Mouse (Mus musculus) spleen, embryonic (tissue): ENCODE results near the gene Itga1.

Experiments used
- CTCF ChIA-PET: fragments of 350-600 bp; sonication (Branson Sonifier 250); formaldehyde crosslinking; loops from one replicate; lab custom pipeline; 2022; lab: Charles Lee

Itga1 gene

DNA sequence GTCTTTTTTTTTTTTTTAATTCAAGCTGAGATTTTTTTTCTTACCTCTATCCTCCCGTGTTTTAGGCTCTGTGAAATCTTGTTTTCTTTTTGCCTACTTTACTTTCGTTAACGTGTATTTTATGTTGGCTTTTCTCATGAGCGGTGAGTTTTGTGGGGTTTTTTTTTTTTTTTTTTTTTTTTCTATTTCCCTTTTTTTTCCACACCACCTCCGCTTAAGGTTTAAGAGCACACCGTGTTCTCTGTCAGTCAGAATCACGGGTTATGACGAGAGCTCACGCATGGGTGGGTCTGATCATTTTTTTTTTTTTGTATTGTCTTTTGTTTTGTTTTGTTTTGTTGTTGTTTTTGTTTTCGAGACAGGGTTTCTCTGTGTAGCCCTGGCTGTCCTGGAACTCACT is 103.7 kb downstream of the Itga1 start:
- CTCF ChIA-PET = no interaction called here

DNA sequence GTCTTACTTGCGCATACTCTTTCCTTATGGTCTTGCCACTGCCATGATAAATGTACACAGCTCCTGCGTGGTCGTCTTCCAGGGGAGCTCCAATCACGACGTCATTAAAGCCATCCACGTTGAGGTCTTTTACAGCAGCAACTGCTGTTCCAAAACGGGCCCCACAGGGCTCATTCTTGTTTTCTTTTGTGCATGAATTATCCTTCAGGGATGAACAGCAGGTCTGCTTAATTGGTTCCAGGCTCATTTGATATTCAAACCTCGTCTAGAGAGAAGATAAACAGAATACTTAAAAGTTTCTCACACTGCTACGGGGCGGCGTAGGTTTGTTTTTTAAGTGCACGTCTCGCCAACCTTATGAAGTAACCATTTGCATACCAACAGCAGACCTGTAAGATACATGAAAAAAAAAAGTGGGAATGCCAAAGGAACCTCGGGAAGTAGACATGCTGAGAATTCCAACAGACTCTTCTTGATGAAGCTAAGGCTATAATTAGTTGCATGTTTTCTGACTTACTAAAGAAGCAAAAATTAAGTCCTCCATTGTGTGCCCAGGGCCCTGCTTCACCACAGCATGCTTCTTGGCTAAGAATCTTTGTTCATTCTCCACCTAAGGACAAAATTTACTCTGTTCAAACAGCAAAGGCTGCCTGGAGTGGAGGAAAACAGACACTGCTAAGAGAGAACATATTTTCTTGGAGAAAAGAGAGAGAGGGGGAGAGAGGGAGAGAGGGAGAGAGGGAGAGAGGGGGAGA is 109.3 kb downstream of the Itga1 start:
- CTCF ChIA-PET = interaction anchor here (0.6 kb wide), 1 partner anchor 604 kb away, joined by 12 read pairs; the partner anchor contains the start of gene Ndufs4

DNA sequence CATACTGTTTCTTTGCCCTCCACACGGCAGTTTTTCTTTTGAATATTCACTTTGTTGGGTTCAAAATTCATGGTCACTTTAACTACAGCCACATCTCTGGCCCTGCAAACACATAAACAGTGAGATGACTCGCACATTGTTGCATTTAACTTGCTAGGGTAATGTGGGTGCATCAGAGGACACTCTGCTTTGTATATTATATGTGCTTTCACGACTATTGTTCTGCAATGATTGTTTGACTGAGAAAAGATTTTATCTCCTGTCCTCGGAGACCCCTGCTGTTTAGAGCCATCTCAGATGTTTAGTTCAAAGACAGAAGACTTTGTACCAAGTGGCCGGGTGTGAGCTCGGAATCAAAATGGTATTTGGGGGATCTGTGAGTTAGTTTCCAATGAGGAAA is 114.1 kb downstream of the Itga1 start:
- CTCF ChIA-PET = no interaction called here

DNA sequence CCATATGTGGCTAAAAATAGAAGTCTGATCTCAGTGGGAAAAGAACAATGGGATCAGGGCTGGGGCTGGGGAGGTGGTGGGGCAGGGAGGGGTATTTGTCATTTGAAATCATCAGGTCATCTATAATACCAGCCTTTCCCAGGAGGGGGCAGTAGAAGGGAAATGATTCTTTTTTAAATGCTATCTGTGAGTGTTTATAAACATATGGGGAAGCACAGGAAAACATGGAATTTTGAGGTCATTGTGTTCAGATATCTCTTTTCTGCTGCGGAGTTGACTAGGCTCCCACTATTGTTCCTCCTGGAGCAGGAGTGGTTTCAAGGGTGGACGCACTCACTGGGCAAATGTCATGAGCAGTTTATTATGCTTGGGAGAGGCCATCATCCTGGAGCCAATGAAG is 114.6 kb downstream of the Itga1 start:
- CTCF ChIA-PET = no interaction called here

DNA sequence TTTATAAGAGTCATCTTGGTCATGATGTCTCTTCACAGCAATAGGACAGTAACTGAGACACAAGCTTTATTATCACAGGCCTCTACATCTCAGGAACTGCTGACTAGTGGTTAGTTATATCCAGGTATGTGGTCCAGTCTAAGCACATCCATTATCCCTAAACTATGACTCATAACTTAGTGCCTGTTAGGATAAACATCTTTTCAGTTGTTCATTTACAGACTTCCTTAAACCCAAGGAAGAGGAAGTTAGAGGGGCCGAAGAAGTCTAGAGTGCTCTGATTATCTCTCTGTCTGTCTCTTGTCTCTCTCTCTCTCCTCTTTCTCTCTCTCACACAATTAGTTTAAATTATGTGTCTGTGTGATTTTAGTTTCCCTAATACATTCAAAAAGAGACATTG is 117.1 kb downstream of the Itga1 start:
- CTCF ChIA-PET = no interaction called here

DNA sequence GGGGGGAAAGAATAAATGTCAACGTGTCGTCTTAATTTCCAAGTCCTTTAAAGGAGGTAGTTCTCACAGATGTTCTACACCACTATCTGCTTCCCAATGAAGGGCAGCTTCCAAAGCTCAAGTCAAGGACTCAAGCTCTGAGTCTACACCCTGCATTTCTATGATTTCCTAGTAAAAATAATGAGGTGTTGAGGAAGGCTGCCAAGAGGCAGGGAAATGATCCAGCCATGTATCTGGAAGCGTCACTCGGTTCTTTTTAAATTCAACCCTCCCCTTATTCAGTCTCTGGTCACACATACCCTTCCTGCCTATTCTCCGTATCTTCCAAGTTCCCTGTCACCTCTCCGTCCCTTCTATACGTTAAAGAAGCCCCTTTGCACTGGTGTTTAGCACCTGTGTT is 118.6 kb downstream of the Itga1 start:
- CTCF ChIA-PET = no interaction called here

DNA sequence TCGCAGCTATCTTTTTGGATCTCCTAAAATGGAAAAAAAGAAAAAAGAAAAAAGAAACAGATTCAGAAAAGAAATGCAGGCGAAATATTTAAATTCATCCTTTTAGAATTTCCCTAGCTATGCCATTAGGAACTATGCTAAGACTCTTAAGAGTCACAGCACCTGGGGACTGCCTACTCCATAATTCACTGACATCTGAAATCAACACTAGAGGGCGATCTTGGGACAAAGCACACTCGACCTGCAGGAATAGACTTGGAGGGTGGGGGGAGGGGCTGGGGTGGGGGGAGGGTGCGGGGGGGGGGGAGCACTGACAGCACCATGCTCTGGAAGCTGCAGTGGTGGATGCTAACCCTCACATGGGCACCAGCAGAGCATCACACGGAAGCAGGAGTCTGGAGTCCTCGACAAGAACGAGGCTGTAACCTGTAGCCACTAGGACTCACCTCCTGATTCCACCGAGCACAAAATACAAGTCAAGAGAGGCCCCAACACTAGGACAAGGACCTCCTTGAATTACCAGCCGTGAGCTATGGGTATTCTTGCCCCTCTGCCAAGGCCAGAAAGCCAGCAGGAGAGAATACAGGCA is 120.8 kb downstream of the Itga1 start:
- CTCF ChIA-PET = interaction anchor here (0.6 kb wide), 1 partner anchor 572 kb away, joined by 3 read pairs; no protein-coding TSS in a partner anchor

DNA sequence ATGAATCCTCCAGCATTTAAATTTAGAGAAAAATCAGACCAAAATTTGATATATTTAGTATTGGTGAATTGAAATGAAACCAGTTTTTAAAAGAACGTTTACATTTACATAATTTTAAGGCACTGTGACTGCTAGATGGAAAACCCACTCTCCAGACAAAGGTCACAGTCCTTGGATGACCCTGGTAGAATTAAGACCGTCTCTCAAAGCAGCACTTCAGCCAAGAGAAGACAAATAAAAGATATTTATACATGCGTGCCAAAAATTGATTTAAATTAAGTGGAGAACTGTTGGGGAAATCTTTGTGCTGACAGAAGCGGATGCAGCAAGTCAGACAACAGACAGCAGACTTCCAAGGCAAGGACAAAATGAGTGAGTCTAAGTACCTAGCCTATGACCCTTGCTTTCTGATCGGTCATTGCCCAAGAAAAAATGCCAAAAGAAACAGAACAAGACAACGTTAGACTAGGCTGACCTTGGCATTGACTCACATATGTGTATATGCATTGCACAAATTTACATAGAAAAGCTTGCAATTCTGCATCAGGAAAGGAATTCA is 127.2 kb downstream of the Itga1 start:
- CTCF ChIA-PET = interaction anchor here (0.6 kb wide), 1 partner anchor 11 kb away, joined by 5 read pairs; no protein-coding TSS in a partner anchor

DNA sequence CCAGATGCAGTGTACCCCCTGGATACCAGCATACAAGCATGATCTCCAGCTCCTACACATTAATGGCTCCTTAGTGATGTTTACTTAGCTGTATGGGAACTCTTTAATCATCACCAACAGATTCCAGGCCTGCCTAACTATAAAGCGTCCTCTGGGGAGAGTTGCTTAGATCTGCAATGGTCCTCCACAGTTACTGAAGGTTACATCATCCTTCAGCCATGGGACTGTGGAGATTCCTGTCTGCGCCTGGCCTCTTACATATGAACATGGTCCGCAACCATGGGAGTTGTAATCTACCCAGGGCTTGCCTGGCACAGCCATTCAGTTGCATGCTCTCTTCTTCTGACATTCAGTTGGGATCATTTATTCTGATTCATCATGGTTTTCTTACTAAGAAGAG is 129.9 kb downstream of the Itga1 start:
- CTCF ChIA-PET = no interaction called here

DNA sequence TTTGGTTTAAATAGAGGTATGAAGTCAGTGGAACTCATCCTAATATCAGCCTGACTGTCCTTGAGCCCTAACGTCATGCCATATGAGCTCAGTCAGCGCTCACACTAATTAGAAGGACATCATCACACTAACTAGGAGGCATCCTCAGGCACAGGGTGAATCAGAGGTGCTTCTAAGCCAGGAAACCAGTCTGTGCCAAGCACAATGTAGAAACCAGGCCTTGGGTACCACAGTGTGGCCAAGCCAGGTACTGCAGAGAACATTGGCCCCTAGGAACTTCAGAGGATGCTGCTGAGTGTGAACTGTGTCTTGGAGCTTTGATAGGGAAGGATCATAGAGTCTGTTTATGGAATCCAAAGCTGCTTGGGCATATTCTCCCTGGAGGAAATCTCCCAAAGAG is 137.5 kb downstream of the Itga1 start:
- CTCF ChIA-PET = interaction anchor here (0.5 kb wide), 1 partner anchor 118 kb away, joined by 3 read pairs; no protein-coding TSS in a partner anchor

DNA sequence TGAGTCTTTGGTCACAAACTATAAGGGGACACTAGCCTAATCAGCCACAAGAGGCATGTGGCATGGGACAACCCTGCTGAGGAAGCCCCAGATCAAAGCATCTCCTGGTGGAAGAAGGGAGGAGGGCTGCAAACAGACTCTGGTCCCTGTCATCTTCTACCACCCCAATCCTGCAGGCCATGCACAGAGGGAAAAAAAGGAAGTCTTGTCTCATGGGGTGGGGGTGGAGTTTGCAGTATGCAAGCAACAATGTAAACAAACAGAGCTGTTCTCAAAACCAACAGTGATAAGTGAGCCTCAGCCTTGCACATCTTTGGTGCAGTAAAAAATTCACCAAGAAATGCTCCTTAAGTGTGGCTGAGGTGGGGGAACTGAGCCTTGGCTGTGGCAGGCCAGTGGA is 147.2 kb downstream of the Itga1 start:
- CTCF ChIA-PET = no interaction called here

DNA sequence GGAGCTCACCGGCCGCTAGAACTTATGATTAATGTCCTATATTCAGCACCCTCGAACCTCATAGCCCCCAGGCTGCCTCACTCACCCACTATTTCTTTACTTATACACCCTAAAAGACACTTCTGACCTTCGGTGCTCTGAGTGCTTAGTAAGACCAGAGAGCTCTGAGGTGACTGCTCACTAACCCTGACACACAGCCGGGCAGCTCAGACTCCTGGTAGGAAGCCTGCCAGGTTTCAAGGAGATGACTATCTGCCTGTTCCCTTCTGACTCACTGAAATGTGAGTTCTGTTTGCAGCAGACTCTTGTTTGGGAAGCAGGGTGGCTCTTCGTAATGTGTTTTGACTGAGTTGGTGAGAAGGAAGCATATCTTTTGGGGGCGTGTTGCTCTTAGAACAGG is 168.2 kb downstream of the Itga1 start:
- CTCF ChIA-PET = no interaction called here

DNA sequence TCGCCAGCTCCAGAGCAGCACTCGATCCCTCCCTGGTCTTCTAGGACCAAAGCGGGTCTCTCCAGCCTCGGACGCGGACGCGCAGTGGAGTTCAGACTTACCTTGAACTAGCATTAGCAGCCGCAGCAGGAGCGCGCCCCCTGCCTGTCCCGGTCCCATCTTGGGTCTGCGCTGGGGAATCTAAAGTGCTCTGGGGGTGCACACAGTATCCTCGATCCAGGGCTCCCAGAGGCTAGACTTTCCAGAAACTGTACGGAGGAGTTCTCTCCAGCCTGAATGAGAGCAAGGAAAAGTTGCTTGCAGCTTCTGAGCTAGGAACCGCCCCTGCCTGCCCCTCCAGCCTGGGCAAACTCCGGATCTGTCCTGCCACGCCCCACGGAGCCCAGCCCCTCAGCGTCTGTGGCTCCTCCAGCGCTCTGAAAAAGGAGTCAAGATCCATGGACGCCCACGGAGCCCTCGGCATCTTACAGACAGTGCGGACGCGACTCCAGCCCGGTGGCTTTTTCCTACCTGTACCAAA is 169.9 kb downstream of the Itga1 start, which contains the start of gene Itga2:
Gene Itga2 (minus strand): TSS at position 326 of the 520 bp plus-strand sequence.
- CTCF ChIA-PET = interaction anchor here (0.6 kb wide), 1 partner anchor 87 kb away, joined by 4 read pairs; no protein-coding TSS in a partner anchor

DNA sequence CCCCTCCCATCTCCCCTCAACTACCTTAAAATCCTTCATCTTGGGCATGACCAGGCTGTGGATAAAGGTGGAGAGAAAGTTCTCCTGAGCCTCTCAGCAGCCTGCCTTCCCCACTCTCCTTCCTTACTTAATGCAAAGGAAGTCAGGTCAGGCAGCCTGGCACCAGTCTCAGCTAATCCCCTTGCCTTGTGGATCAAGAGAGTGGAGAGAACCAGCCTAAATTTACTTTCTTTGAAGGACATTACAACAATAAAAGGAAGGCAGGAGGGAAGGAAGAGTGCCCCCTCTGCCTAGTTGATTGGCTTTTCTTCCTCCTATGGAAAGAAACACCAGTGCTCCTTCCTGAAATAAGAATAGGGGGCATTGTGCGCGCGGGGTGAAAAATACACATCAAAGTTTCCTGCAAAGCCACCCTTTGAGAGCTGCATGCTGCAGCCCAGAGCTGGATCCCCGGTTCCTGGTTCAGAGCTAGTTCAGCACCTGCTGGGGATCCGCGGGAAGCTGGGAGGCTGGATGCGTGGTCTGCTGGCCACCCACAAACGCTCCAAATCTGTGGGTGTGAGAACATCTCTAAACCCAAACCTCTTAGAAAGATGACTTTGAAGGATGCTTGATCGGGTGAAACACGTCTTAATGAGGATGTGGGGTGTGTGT is 170.6 kb downstream of the Itga1 start:
- CTCF ChIA-PET = interaction anchor here (0.6 kb wide), 1 partner anchor 86 kb away, joined by 4 read pairs; no protein-coding TSS in a partner anchor

DNA sequence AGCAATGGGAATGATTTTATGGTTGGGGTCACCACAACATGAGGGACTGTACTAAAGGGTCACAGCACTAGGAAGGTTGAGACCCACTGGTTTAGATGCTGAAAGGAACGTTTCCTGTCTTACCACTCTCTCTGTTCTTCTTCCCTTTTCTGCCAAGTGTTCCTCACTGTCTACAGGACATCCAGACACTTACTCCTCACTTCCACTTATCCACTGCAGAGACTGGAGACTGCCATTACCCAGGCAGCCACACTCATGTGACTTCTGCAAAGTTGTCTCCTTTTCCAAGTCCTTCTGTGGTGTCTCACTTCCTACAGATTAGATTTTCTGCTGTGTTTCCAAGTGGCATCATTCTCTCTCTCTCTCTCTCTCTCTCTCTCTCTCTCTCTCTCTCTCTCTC is 177.0 kb downstream of the Itga1 start:
- CTCF ChIA-PET = no interaction called here

DNA sequence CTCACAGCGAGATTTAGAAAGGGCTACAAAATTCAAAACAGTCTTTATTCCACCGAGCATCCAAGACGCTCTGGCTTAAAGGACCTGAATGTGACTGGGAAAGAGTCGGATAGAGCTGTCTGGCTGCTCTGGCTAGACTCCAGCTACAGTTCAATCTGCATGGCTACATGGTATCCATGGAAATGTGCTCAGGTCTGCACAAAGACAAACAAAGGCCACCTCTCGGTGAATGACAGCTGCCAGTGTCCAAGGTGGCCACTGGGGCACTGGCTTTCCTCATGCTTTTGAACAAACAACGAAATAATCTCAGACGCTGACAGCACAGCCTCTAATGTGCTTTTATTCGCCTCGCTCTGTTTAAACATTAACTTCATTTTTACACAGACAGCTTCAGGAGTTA is 178.4 kb downstream of the Itga1 start:
- CTCF ChIA-PET = no interaction called here

DNA sequence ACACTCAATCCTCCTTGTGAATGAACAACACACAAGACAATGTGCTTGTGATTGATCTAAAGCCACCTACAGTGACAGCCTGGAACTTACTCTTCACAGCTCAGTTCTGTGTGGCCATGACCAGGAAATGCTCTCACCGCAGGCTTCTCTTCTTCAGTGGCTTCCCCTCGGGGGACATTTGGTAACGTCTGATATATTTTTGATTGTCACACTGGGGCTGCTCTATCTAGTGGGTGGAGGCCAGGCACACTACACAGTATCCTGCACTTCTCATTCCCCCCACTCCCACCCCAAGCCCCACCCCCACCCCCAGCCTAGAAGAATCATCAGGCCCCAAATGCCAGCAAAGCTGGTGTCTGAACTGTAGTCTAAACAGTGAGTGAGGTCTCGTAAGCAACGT is 186.0 kb downstream of the Itga1 start:
- CTCF ChIA-PET = no interaction called here

DNA sequence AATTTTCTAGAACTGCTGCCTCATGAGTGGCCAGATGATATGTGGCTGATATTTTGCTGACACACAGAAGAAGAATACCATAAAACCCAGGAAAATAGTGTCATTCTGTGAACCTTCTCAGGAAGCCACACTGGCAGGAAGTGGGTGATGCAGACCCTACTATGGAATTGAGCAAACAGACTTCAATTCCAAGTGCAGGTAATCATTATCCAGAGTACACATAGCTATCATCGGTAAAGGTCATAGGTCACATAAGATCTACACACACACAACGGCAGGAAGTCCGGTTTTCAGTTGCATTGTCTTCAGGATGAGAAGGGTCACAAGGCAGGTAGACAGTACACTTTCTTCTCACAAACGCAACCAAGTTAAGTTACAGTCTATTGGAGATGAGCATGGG is 186.8 kb downstream of the Itga1 start:
- CTCF ChIA-PET = no interaction called here

DNA sequence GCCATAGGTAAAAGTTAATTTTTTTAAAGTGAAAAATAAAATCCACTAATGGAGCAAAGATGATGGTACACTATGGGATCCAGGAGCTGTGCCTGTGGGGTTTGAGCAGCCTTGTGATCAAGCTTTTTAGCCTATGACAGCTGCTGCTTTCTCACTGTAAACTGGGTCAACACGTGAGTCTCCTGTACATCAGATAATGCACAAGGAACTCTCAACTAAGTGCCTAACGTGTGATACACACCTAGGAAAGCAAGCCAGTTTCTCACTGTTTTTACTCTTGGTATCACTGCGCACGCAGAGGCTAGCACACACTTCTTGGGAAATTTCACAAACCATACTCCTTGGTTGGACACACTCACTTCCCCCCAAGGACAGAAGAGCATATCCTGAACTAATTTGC is 187.2 kb downstream of the Itga1 start:
- CTCF ChIA-PET = no interaction called here

DNA sequence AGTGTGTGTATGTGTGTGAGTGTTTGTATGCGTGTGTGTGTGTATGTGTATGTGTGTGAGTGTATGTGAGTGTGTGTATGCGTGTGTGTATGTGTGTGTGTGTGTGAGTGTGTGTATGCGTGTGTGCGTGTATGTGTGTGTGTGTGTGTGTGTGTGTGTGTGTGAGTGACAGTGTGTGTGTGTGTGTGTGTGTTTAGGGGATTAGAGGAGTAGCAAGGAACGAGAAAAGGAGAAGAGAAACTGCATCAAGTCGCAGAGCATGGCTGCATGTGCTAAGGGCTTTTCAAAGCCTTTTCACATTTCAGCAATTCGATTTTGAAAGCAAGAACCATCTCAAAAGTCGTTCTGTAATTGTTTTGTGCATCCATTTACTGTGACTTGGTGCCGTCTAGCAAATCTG is 191.1 kb downstream of the Itga1 start:
- CTCF ChIA-PET = no interaction called here

DNA sequence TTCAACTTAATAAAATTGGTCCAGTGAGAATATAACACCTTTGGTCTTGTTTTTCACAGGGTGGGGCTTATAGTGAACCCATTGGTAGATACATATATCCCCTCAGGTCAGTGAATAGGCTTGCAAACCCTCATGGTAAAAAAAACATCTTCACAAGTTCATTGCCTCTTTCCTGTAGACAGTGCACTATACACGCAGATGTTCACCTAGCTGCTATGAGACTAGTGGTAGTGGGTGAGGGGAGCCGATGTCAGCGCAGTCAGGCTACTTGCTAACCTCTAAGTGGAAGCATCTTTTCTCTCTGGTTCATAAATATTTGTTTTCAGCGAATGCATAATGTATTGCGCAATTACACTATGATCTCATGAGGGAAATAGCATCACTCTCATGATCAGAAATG is 192.2 kb downstream of the Itga1 start:
- CTCF ChIA-PET = interaction anchor here (0.6 kb wide), 1 partner anchor 279 kb away, joined by 3 read pairs; no protein-coding TSS in a partner anchor

DNA sequence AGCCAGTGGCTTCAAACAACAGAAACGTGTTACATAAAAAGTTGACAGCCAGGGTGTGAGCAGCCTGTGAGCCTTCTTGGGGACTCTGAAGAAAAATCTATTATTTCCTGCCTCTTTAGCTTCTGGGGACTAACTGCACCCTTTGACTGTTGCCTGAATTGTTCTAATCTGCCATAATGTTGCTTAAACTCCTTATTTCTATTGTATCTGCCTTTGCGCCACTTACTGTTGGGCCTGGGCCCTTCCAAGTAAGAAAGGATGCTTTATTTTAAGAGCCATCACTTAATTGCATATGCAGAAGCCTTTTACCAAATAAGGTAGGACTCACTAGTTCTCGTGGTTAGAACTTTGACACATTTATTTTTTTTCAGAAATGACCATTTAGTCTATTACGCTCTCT is 193.9 kb downstream of the Itga1 start:
- CTCF ChIA-PET = no interaction called here
